Mouse (Mus musculus): ENCODE results near the gene Spa17. TPM values are rescaled to one million over a fixed set of nuclear protein-coding genes. Genes with fewer than 3 reads are reported as not detected.

Spa17 gene
- total RNA-seq, 2 experiments from 2014 or later, result 2.1 to 2.9 TPM

DNA sequence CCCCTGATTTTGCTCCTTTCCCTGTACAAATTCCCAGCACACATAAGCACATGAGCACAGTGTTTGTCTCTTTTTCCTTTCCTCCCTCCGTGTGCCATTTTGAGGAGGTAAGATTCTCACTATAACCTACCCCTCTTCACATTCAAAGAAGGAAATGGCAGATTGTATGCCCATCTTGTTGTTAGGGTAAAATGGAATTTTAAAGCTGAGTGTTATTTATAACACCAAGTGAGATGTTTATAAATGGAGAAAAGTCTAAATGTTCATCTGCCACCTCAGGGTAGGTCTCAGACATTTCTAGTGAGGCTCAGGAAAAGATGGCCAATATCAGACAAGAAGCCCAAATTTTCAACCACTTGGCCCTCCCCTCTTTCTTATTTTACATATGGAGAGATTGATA lies 11.0 kb upstream of the Spa17 start:
- intact Hi-C loops (cut with DNase I), result no loop called here
- no peak for DNase-seq

DNA sequence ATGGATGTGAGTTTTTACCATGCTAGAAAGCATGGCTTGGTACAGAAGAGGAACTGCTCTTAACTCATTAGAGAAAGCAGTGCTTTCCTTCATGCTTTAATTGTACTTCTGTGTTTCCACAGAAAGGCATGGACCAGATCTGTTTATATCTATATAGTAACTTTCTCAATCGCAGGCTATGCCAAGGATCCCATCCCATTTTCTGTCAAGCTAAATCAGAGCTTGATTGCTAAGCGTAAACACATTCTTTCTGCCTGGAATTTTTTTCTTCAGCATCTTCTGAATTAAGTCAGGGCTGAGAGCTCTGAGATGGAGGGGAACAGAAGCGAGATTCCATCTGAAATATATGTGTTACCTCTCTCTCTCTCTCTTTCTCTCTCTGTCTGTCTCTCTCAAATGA lies 10.5 kb upstream of the Spa17 start:
- intact Hi-C loops (cut with DNase I), result no loop called here
- DNase-seq, result no peak

DNA sequence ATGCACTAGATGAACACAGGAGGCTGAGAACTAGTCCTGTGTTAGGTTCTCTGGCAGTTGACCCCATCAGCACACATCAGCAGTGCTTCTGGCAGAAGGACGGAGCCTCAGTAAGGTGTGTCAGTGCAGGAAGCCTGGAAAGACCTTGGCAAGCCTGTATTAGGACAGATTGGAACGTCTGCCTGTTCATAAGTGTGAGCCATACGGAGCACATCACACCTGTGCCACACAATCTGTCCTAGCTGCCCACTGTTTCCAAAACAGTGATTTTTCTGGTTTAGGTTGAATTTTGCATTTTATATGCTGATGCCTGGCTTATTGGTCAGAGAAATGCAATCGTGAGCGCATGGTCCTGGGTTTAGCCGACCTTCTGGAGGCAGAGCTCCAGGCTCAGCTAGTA lies 7.8 kb upstream of the Spa17 start:
- no peak for DNase-seq
- intact Hi-C loops (cut with DNase I), result no loop called here

DNA sequence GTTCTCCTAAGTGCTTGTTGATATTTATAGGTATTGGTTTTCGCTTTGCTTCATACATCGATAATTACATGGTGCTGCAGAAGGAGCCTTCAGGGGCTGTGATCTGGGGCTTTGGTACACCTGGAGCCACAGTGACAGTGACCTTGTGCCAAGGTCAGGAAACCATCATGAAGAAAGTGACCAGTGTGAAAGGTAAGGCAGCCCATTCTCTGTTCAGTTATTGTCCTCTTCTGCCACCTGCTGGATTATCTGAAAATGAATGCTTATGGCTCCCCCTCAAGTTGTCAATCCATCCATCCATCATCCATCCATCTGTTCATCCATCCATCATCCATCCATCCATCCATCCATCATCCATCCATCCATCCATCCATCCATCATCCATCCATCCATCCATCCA lies 3.2 kb upstream of the Spa17 start:
- intact Hi-C loops (cut with DNase I), result loop anchor here (1.0 to 2.0 kb wide), 2 partner anchors 154 to 186 kb away; no protein-coding TSS in a partner anchor
- DNase-seq, result peak in 1 of 2 experiments; percentile 56

DNA sequence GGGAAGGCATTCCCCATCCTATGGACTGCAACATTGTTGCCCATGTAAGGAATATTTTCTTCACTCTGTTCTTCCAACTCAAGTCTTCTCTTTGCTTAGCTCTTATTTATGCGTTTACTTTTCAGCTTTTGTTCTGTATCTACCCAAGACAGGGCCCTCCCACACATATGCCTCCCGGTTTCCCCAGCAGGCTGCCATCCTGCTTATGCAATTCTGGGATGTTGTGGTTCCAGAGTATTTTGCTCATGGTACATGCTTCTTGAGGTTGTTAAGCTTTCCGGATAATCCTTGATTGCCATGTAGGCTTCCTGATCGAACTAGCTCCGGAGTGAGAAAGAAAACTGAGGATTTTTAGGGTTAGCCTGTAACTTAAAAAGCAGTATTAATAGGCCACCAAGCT lies 1.7 kb upstream of the Spa17 start:
- no peak for DNase-seq
- intact Hi-C loops (cut with DNase I), result no loop called here

DNA sequence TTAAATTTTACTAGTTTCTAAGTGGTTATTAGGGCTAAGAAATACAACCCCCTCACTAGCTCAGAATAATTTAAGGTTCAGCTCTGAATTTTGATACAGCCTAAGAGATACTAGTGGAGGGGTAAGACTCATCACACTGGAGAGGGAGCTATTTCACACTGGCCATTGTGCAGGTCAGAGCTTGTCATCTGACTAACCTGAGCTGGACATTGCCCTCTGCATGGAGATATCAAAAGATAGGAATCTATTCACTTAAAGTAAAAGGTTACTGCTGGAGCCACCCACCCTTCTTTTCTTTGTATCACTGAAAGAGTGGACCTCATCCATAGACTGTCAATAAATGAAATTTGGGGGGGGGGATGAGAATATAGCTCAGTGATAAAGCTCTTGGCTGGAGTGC lies 794 bp upstream of the Spa17 start:
- intact Hi-C loops (cut with DNase I), result loop anchor here (5.0 kb wide), 2 partner anchors 47 to 62 kb away; partner anchors contain the start of gene Nrgn
- DNase-seq, result no peak

DNA sequence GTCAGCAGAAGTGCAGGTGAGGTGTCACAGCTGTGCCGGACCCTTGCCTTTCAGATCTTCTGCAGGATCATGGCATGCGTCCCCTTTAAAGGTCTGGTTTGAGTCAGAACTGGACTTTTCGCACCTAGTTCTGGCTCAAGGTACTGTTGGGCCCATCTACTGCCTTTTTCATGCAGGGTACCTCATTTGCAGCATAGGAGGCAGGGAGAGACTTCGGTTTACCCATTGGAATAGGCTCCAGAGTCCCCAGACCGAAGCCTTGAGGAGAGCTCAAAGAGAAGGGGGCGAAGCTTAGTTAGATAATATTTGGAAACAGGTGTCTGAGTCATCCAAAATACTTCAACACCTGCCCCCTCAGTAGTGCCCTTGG lies 374 bp upstream of the Spa17 start:
- intact Hi-C loops (cut with DNase I), result loop anchor here (2.0 to 5.0 kb wide), 3 partner anchors 47 to 87 kb away; partner anchors contain the start of gene Nrgn
- no peak for DNase-seq

DNA sequence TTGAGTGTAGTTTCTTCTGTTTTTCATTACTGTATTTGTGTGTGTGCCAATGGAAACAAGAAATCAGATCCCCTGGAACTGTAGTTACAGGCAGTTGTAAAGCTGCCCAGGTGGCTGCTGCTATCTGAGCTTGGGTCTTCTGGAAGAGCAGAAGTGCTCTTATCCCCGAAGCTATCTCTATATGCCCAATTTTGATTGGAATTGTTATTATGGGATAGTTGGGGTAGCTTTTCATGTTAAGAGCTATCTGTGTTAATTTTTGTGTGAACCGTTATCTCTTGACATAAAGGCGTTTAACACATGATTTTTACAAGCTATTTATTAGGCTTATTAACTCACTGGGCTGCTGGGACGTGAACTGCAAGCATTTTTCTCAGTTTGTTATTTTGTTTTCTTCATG lies 4.0 kb downstream of the Spa17 start:
- DNase-seq, result no peak
- intact Hi-C loops (cut with DNase I), result no loop called here

DNA sequence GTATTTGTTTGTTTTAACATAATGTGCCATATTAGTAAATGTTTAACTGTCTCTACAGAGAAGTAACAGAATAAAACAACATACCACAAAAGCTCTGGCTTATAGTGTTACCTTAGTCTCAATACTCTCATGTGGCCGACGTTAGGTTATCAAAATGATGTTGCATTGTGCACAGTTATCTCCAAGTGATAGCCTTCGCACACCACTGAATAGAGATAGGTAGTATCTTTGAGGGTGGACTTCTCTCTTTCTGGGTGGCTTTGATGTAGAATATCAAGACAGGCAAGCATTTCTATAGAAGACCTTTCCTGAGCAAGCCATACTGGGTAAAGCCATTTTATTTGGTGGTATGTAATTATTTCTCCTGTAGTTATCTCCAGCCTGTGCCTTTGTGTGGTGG lies 8.4 kb downstream of the Spa17 start:
- intact Hi-C loops (cut with DNase I), result no loop called here
- DNase-seq, result no peak

DNA sequence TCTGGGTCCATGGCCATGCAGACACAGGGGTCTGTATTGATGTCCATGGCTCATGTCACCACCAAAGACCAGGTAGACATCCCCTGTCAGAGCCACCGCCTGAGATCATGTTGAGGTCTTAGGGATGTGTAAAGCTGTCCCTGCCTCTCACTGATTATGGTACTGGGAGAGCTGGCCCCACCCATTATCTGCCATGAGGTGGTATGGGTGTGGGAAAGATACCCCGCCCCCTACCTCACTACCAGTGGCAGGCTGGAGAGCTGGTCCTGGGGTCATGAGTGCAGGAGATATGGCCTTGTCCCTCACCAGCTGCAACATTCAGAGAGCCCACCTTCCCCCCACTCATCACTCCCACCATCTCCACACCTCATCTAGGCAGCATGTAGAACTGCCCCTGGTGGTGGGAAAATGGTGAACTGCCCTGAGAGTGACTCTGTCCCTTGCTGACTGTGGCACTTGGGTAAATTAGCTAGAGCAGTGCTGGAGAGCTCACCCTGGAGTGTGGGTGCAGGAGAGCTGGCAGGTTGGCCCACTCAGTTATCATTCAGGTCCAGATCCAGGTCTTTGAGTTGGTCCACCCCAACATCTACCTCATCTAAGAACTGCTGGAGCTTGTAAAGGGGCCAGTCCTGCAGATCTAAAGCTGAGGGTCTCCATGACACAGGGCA lies 12.8 kb downstream of the Spa17 start:
- no peak for DNase-seq
- intact Hi-C loops (cut with DNase I), result no loop called here

DNA sequence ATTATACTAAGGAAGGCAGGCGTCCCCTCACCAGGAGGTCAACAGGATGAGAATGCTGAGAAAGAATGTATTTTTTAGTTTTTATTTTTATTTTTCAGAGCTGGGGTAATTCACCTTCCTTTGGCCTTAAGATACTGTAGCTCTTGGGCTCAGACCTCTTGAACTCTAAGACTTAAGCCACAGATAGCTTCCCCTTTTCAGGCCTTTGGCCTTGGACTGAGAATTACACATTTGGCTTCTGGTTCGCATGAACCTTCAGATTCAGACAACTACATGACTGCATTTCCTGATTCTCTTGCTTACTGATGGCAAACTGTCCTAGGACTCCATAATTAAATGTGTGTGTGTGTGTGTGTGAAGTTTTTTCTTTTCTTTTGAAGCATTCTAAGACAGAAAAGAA lies 14.9 kb downstream of the Spa17 start:
- intact Hi-C loops (cut with DNase I), result no loop called here
- no peak for DNase-seq

DNA sequence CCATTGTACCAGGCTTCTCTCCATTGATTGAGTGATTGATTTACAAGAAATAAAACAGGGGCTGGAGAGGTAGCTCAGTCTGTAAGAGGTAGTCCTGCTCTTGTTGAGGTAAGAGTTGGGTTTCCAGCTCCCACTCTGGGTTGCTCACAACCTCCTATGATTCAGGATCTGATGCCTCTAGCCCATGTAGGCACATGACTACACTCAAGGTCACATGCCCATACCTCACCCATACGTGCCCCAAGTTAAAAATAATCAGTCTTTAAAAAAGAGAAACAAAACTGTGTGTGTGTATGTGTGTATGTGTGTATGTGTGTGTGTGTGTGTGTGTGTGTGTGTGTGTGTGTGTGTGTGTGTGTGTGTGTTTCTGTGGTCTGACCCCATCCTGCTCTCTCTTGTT lies 18.0 kb downstream of the Spa17 start:
- DNase-seq, result no peak
- intact Hi-C loops (cut with DNase I), result no loop called here

DNA sequence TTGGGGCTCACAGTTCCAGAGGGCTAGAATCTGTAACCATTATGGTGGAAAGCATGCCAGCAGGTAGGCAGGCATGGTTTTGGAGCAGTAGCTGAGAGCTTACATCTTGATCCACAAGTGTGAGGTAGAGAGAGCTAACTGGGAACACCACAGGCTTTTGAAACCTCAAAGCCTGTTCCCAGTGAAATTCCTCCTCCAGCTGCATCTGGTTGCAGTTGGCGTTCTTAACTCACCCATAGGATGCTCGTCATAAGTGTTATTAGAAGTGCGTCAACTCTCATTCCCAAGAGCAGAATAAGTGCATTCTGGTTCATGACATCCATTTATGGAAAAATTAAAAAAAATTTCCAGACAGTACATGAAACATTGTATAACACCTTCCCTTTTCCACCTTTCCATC lies 19.8 kb downstream of the Spa17 start:
- no peak for DNase-seq
- intact Hi-C loops (cut with DNase I), result loop anchor here (2.0 kb wide), 1 partner anchor 21 kb away; no protein-coding TSS in a partner anchor

DNA sequence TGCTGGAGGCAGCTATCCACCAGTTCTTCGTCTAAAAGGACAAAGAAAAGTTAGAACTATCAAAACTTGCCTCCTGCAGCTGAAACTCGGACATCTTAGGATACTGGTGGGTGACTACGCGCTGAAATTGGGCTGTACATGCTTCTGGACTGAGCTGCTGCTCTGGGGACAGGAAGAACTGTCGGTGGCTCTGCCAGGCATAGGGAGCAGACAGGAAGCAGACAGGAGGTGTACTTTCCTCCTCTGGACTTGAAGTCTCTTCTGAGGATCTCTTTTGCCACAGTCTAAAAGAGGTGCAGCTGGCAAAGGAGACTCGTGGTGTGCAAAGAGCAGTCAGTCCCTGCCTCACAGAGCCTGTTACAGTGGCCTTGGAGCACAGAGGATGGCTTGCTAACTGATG lies 20.9 kb downstream of the Spa17 start:
- DNase-seq, result no peak
- intact Hi-C loops (cut with DNase I), result loop anchor here (2.0 kb wide), 1 partner anchor 20 kb away; no protein-coding TSS in a partner anchor

DNA sequence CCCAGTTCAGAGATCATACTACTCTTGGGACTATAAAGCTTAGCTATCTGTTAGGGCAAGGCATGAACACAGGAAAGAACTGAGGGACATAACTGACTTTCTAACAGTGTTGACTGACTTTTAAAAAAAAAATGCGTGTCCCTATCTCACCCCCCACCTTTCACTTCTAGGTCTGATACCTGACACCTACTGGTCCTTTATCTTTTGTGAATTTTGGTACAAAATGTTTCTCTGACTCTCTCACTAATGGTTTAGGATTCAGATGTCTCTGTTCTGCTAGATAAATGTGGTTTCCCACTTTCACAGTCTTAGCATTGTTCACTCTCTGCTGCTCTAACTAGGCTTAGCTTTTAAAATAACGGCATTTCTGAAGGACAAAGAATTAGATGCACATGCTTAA lies 21.5 kb downstream of the Spa17 start:
- intact Hi-C loops (cut with DNase I), result loop anchor here (2.0 kb wide), 1 partner anchor 19 kb away; no protein-coding TSS in a partner anchor
- DNase-seq, result no peak

DNA sequence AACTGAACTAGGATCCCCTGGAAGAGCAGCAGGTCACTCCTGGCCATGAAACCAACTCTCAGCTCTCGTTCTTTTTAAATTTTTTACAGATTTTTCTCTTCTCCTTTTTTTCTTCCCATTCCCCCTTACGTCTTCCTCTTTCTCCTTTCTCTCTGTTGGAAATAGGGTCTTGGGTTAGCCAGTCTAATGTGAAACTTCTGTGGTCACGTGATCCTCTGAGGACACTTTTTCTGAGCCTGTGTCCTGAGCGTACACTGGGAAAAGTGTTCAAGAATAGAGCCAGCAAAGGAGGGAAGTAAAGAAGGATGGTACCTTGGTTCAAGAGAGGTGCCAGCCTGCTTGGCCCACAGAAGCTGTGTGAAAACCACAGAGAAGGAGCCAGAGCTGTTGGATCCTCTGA lies 23.1 kb downstream of the Spa17 start:
- no peak for DNase-seq
- intact Hi-C loops (cut with DNase I), result no loop called here

DNA sequence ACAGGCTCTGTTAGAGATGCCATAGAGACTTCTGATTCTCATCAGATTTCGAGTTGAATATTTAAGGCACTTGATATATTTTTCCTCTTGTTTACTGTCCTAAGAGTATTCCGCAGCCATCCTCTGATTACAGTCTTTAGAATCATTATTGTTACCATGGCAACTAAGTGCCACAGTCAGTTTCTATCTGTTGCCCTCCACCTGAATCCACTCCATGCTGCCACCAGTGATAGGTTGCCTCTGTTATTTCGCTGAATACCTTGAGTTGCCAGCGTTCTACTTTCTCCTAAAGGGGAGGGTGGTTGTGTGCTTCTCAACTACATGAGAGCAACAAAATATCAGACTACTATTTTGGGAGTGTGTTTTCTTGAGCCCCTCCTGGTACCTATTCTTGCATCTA lies 26.8 kb downstream of the Spa17 start:
- intact Hi-C loops (cut with DNase I), result no loop called here
- DNase-seq, result no peak

DNA sequence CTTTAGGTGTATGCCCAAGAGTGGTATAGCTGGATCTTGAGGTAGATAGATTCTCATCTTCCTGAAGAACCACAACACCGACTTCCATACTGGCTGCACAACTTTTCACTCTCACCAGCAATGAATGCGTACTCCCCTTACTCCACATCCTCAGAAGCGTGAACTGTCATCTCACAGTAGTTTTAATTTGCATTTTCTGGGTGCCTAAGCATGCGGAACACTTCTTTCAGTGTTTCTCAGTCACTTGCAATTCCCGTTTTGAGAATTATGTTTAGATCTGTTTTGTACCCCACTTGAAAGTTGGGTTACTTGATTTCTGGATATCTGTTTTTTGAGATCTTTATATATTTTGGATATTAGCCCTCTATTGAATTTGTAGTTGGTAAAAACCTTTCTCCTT lies 29.9 kb downstream of the Spa17 start:
- no peak for DNase-seq
- intact Hi-C loops (cut with DNase I), result no loop called here

DNA sequence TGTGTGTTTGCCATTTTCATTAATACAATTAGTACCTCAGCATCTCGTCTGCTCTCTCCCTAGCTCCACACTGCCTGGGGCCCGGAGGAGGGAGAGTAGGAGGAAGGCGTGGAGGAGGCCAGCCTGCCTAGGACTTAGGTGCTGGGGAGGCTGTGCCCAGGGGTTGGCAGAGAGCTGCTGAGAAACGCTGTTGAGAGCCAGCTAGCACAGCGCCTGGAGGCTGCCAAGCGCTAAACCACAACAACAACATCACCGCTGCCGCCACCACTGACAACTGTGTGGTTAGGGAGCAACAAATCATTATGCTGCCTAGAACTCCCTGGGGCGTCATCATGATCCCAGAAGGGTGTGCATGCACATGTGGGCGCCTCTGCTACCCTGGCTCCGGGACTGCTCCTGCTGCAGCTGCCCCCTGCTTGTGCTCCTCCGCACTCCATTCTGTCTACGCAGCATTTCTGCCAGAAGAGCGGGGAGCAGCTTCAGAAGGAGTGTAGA lies 37.0 kb downstream of the Spa17 start:
- DNase-seq, result no peak
- intact Hi-C loops (cut with DNase I), result no loop called here

DNA sequence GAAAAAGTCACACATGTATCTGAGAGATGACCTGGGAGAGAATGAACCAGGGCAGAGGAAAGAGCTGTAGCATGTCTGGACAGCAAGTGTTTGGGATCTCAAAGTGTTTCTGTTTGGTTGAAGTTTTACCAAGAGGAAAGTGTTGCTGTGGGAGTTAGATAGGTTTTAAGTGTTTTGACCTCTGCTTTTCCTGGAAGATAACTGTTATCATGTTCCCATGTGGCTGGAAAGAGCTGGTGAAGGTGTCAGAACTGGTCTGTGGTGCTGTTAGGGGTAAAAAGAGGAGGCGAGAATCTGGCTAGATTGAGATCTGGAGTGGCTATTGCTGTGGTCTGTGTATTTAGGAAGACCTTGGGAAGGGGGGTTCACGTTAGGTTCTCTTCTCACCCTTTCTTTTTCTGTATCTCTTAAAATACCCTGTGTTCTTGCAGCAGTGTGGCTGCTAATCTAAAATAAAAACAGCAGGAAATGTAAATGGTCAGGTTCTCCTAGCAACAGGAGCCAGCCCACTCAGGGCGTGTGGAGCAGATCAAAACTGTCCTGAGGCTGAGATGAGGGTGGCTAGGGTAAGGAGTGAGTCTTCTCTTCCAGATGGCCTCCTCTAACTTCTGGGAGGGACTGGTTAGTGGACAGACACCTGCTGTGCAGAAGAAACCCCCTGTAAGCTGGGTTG lies 41.2 kb downstream of the Spa17 start:
- intact Hi-C loops (cut with DNase I), result loop anchor here (2.0 kb wide), 1 partner anchor 20 kb away; no protein-coding TSS in a partner anchor
- no peak for DNase-seq

DNA sequence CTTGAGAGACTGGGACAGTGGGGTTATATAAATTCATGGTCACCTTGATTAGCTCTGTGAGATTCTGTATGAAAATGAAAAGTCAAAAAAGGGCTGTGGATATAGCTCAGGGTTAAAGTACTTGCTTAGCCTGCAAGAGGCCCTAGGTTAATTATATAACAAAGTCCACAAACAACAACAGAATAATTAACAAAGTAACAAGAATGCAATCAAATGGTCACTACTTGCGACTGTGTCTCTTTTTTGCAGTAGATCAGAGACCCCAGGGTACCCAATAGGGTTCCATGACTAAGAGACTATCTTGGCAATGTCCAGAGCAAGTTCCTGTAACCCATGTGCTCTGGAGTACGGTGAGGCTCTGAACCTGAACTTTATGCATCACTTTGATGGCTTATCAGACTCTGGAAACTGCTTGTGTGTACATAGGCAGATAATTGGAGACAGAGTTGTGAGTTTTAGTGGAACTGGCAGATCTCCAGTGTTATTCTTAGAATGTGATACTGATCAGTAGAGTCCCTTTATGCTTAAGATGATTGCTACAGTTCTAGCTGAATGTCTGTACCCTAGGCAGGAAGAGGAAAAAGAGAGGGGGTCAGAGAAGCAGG lies 44.2 kb downstream of the Spa17 start:
- DNase-seq, result no peak
- intact Hi-C loops (cut with DNase I), result loop anchor here (5.0 kb wide), 1 partner anchor 43 kb away; the partner anchor contains the start of gene Spa17

Data from heart, postnatal 14 days (tissue).